Mouse (Mus musculus): ENCODE measurements around the gene Rai2. TPM values are rescaled to one million over a fixed set of nuclear protein-coding genes. Genes with fewer than 3 reads are reported as not detected.

The Rai2 gene
- total and polyA plus RNA-seq, 2 experiments from 2014 or later, result 7.8 to 8.8 TPM

DNA sequence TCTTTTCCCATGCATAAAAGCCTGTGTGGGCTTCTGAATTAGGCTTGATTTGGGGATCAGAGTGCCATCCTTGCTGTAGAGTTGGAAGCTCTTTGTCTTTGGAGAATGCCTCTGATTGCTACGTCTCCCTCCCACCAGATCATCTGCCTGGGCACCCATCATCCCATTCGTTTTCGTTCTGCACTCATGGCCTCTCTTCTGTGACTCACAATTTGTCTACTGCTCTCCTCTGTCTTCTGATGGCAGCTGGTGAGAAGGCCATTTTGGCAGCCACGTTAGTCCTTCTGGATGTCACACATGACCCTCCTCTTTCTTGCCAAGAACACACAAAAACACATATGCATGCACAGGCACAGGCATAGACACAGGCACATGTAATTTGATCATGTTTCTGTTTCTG, 4.2 kb downstream of the Rai2 start:
- no peak for ATAC-seq (ENCODE audit: low FRiP score)
- Histone ChIP-seq H3K4me2 (ENCODE audit: low read depth, low read length, poor library complexity, severe bottlenecking) (no peak overlapping the region), H3K27me3 (ENCODE audit: insufficient read depth, low read length) (peaks cover 22% of the 10 kb centered on the region; the same call in 1 of the 2 replicates), H3K36me3 (ENCODE audit: insufficient read depth, low read length) (no peaks in the 10 kb centered on the region), H3K4me1 (ENCODE audit: insufficient read depth, low read length) (no peaks in the 10 kb centered on the region; the same call in 1 of the 2 replicates), H3K9ac (replicated peaks; ENCODE audit: low read length, poor library complexity, severe bottlenecking) (no peak overlapping the region), H3K27ac (ENCODE audit: low read depth, low read length) (no peak overlapping the region), H3K4me3 (ENCODE audit: low read depth, low read length) (no peak overlapping the region), H3K9me3 (ENCODE audit: low read length) (no peaks in the 10 kb centered on the region)
- WGBS, result 62% methylated on average over 4 of the region's 4 CpGs
- no peak for TF ChIP-seq CTCF (IDR thresholded peaks at IDR 0.05)
- DNase-seq (ENCODE audit: low spot score), result no peak

DNA sequence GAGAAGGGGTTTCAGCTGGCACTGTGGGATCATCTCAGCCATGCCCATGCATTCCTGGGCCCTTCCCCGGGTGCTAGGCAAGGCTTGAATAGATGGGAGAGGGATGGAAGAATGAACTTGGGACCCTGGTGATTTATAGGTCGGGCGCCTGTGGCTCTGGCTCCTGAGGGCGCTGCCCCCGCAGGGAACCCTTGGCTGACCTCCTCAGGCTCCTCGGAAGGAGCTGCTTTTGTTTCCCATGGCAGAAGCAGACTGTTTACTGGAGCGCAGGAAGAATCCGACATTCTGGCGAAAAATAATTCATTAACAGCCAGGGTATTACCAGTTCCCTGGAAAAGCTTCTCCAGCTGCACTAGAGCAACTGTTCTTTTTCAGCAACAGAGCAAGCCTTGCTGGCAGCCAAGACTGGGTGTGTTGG, 6.5 kb downstream of the Rai2 start:
- H3K9ac ChIP-seq (replicated peaks; ENCODE audit: low read length, poor library complexity, severe bottlenecking), result no peak overlapping the region; the same call in 1 of the 2 replicates
- peak overlapping the region; percentile 15 for H3K4me2 ChIP-seq (ENCODE audit: low read depth, low read length, poor library complexity, severe bottlenecking)
- TF ChIP-seq CTCF (IDR thresholded peaks at IDR 0.05), result no peak
- ATAC-seq (ENCODE audit: low FRiP score) (no peak), DNase-seq (ENCODE audit: low spot score) (no peak)
- H3K9me3 ChIP-seq (ENCODE audit: low read length), result no peaks in the 10 kb centered on the region
- H3K36me3 ChIP-seq (ENCODE audit: insufficient read depth, low read length), result no peaks in the 10 kb centered on the region
- no peak overlapping the region for H3K4me3 ChIP-seq (ENCODE audit: low read depth, low read length)
- H3K4me1 ChIP-seq (ENCODE audit: insufficient read depth, low read length), result no peaks in the 10 kb centered on the region; the same call in 1 of the 2 replicates
- peaks cover 20% of the 10 kb centered on the region; the same call in 1 of the 2 replicates for H3K27me3 ChIP-seq (ENCODE audit: insufficient read depth, low read length)
- H3K27ac ChIP-seq (ENCODE audit: low read depth, low read length), result no peak overlapping the region
- WGBS, result 18% methylated on average over 9 of the region's 9 CpGs

DNA sequence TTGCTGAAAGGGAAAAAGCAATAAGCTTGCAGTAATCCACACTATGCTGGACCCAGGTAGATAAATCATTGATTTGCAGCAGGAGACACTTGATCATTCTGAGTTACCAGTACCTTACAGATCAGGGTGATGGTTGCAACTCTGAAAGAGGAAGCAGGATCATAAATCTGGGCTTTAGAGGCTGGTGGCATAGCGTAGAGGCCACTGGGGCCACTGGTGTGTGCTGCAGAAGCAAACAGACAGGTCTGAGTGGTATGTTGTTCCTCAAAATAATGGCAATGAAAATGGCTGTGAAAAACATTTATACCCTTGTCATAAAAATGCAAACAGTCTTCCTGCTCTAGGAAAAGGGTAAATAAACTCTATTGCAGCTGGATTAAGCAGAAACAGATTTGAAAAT, 9.4 kb downstream of the Rai2 start:
- H3K9me3 ChIP-seq (ENCODE audit: low read length), result no peaks in the 10 kb centered on the region
- TF ChIP-seq CTCF (IDR thresholded peaks at IDR 0.05), result no peak
- H3K4me1 ChIP-seq (ENCODE audit: insufficient read depth, low read length), result no peaks in the 10 kb centered on the region
- H3K36me3 ChIP-seq (ENCODE audit: insufficient read depth, low read length), result no peaks in the 10 kb centered on the region
- no peak overlapping the region for H3K4me3 ChIP-seq (ENCODE audit: low read depth, low read length)
- no peak for DNase-seq (ENCODE audit: low spot score)
- no peak for ATAC-seq (ENCODE audit: low FRiP score)
- no peak overlapping the region for H3K9ac ChIP-seq (replicated peaks; ENCODE audit: low read length, poor library complexity, severe bottlenecking)
- H3K4me2 ChIP-seq (ENCODE audit: low read depth, low read length, poor library complexity, severe bottlenecking), result no peak overlapping the region
- H3K27me3 ChIP-seq (ENCODE audit: insufficient read depth, low read length), result peaks cover 16% of the 10 kb centered on the region; the same call in 1 of the 2 replicates
- 76% methylated on average over 1 of the region's 1 CpGs for WGBS
- H3K27ac ChIP-seq (ENCODE audit: low read depth, low read length), result no peak overlapping the region

DNA sequence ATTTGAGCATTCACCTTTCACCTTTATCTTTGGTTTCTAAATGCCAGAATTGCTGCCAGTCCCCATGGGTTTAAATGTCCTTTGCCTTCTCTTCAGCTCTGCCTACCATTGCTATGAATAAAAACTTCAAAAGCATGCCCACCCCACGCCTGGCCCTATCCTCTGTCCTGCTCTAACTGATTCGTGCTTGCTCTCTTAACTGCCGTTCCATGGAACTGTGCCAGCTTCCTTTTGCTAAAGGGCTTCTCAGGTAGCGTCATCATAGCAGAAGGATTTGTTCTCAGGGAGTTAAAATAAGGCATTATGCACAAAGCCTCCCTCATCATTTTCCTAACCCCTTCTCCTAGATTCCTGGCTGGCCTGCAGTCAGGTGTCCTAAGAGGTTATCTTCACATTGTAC, 11.6 kb downstream of the Rai2 start:
- no peak for DNase-seq (ENCODE audit: low spot score)
- no peak for TF ChIP-seq CTCF (IDR thresholded peaks at IDR 0.05)
- no peak for ATAC-seq (ENCODE audit: low FRiP score)

DNA sequence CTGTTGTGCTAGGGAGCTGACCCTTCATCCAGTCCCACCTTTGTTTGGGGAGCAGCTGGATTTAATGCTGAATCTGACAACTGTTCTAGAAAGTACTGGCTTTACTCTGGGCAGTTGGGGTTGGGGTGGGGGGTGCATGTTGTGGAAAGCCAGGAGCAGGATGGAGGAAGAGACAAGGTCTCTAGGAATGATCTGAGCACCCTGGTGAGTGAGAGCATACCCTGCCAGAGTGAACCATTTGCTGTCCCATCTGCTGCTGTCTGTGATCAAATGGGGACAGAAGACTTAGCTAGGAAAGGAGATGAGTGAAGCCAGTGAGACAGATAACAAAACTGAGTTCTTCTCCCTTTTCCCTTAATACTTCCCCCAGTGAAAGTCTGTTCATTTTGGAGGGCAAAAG, 13.2 kb downstream of the Rai2 start:
- Histone ChIP-seq H3K4me2 (ENCODE audit: low read depth, low read length, poor library complexity, severe bottlenecking) (no peak overlapping the region), H3K9me3 (ENCODE audit: low read length) (no peaks in the 10 kb centered on the region), H3K27ac (ENCODE audit: low read depth, low read length) (no peak overlapping the region), H3K4me1 (ENCODE audit: insufficient read depth, low read length) (no peaks in the 10 kb centered on the region), H3K36me3 (ENCODE audit: insufficient read depth, low read length) (no peaks in the 10 kb centered on the region), H3K9ac (replicated peaks; ENCODE audit: low read length, poor library complexity, severe bottlenecking) (no peak overlapping the region), H3K27me3 (ENCODE audit: insufficient read depth, low read length) (peaks cover 8% of the 10 kb centered on the region; the same call in 1 of the 2 replicates), H3K4me3 (ENCODE audit: low read depth, low read length) (no peak overlapping the region)
- DNase-seq (ENCODE audit: low spot score), result peak; percentile 47
- TF ChIP-seq CTCF (IDR thresholded peaks at IDR 0.05), result no peak
- ATAC-seq (ENCODE audit: low FRiP score), result no peak

More for the DNA sequence above, 11.6 kb downstream of the Rai2 start:
- Histone ChIP-seq H3K4me2 (ENCODE audit: low read depth, low read length, poor library complexity, severe bottlenecking) (no peak overlapping the region), H3K9me3 (ENCODE audit: low read length) (no peaks in the 10 kb centered on the region), H3K4me1 (ENCODE audit: insufficient read depth, low read length) (no peaks in the 10 kb centered on the region), H3K9ac (replicated peaks; ENCODE audit: low read length, poor library complexity, severe bottlenecking) (no peak overlapping the region), H3K4me3 (ENCODE audit: low read depth, low read length) (no peak overlapping the region), H3K27ac (ENCODE audit: low read depth, low read length) (no peak overlapping the region), H3K36me3 (ENCODE audit: insufficient read depth, low read length) (no peaks in the 10 kb centered on the region), H3K27me3 (ENCODE audit: insufficient read depth, low read length) (peaks cover 8% of the 10 kb centered on the region; the same call in 1 of the 2 replicates)
- 63% methylated on average over 4 of the region's 4 CpGs for WGBS

DNA sequence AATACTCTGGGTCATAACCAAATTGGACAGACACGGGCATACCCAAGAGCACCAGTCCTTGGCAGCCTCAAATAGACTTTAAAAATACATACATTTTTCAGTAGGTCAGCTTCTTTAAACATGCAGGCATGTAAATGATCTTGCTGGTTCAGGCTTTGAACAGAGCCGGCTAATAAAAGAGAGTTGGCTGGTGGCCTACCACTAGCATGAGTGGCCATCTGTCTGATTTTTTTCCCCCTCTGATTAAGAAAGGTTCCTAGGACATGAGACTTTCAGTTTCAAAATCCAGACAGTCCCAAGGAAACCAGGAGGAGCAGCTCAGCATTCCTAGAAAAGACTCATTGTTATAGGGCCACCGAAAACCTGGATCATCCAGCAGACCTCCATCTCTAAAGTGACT, 15.0 kb downstream of the Rai2 start:
- no peak for ATAC-seq (ENCODE audit: low FRiP score)
- no peaks in the 10 kb centered on the region for H3K4me1 ChIP-seq (ENCODE audit: insufficient read depth, low read length)
- H3K4me2 ChIP-seq (ENCODE audit: low read depth, low read length, poor library complexity, severe bottlenecking), result no peak overlapping the region
- no peak overlapping the region for H3K4me3 ChIP-seq (ENCODE audit: low read depth, low read length)
- no peak overlapping the region for H3K27ac ChIP-seq (ENCODE audit: low read depth, low read length)
- H3K9ac ChIP-seq (replicated peaks; ENCODE audit: low read length, poor library complexity, severe bottlenecking), result no peak overlapping the region
- WGBS, result 75% methylated on average over 3 of the region's 3 CpGs
- DNase-seq (ENCODE audit: low spot score), result no peak
- no peak for TF ChIP-seq CTCF (IDR thresholded peaks at IDR 0.05)
- no peaks in the 10 kb centered on the region for H3K27me3 ChIP-seq (ENCODE audit: insufficient read depth, low read length)
- no peaks in the 10 kb centered on the region for H3K36me3 ChIP-seq (ENCODE audit: insufficient read depth, low read length)
- H3K9me3 ChIP-seq (ENCODE audit: low read length), result no peaks in the 10 kb centered on the region
